Mouse (Mus musculus): ENCODE measurements around the gene Setd7.
"Not testable (repeated sequence)": the region's sequence is repeated elsewhere in the genome, so short reads cannot be mapped to it uniquely, and the experiment has no call there.

Setd7 gene

DNA sequence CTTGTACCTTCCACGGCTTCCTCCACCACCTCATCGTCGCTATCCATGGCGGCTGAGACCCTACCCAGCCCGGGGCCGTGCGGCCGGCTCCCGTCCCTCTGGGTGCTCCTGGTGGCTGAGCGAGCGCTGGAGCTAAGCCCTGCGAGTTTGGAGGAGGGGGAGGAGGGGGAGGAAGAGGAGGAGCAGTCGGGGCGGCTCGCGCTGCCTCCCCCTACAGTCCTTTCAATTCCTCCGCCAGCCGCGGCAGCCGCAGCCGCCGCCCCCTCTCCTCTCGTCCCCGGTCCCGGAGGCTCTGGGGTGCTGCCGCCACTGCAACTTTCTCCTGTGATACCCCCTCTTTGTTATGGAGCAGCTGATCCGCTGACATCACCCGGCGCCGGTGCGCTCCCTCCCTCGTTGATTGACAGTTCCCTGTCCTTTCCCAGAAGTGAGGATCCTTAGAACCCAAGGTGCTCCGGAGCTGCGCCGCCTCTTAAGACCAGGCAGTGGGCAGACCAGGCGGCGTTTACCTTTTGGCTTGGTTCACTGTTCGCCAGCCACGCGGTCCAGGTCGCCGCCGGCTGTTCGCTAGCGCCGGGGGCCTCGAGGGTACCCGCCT, at the start of gene Setd7:
TSS of gene Setd7 (minus strand) at position 369 of the 598 bp plus-strand sequence.
- DNase-seq, result peak; percentile 72

DNA sequence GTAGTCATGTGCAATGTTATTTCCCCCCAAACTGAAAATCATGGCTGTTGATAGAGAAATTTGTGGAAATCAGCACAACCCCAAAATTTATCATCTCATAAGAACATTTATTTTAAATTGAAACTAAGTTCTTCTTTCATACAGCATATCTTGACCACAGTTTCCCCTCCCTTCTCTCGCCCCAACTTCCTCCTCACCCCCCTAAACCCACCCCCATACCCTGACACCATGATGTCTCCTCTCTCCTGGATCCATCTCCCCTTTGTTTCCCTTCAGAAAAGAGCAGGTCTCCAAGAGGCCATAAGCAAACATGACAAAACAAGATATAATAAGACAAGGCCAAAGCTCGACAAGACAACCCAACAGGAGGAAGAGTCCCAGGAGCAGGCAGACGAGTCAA, 43.8 kb upstream of the Setd7 start:
- DNase-seq, result no peak

DNA sequence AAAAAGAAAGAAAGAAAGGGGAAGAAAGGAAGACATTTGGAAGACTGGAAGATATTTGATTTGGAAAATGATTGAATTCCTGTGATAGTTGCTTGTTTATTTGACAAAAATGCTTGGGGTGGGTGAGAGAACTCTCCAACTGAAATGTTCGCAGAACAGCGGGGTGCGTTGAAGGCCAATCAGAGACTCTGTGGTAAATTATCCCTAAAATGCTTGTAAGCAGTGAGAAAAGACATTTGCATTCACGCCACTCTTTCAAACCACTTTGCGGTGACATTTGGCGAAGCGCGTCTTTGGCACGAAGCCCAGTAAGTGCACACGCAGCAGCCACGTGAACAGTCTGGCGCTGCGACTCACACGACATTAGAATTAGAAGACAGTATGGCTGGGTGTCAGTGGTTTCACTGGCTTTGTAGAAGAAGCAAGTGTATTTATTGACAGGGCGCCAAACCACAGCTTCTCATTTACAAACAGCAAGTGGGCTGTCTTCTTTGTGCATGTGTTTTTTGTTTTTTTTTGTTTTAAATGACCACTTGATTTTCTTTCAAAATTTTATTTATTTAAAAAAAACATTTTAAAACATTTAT, 43.1 kb upstream of the Setd7 start:
- peak; percentile 90 for DNase-seq

DNA sequence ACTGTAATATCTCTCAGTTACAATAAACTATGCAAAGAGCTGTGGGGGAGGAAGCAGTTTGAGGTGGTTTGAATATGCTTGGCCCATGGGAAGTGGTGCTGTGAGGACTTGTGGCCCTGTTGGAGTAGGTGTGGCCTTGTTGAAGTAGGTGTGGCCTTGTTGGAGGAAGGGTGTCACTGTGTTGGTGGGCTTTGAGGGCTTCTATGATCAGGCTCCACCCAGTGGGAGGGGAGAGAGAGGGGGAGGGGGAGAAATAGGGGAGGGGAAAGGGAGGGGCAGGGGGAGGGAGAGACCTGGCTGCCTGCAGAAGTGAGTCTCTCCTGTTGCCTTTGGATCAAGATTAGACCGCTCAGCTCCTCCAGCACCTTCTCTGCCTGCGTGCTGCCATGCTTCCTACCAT, 40.8 kb upstream of the Setd7 start:
- no peak for DNase-seq

DNA sequence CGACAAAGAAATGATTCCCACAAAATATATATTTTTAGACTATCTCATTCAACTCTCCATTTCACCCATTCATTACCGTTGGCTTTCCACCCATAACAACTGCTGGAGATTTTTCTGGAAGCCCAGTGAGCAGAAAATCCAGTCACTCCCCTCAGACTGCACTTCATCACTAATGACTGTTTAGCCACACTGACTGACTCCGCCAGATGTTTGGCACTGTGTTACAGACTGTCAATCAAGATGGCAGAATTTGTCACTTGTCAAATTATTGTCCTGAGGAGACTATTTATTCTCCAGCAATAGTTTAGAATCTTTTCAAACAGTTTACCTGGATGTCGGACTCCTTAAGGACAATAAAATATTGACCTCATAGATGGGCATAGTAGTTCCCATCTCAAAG, 40.0 kb upstream of the Setd7 start:
- no peak for DNase-seq

DNA sequence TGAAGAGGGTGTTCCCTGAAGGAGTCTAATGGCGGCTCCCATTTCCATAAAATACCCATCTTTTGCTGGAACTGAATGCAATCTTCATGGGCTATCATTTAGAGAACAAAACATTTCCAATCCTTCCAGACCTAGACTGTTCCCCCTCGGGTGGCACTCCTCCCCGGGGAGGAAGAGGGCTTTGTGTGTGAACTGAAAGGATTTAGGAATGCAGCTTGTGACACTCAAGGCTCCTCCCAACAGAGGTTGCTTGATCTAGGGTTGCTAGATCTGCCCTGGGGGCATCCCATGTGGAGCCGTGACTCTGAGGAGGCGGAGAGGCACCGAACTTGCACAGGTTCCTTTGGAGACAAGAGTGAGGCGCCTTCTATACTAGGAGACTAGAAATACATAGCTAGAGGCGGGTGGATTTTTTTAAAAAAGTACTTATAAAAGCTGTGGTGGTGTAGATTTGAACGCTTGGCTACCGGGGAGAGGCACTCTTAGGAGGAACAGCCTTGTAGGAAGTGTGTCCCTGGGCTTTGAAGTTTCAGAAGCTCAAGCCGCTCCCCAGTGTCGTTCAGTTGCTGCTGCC, 38.5 kb upstream of the Setd7 start:
- DNase-seq, result no peak

DNA sequence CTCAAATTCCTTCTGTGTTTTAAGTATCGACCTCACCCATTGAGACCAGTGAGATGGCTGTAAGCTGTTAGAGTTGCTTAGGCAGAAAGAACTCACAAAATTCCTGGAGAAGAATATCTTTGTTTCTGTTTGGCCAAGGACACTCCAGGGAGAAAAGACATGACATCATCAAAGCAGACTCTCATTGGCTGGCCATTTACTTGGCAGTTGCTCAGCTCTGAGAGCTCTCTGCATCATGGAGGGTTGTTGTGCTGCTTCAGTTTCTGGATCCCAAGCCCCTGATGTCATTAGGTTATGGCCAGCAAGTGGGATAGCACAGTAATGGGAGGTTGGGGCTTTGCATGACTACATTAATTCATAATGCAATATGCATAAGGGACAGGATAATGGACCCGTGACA, 35.9 kb upstream of the Setd7 start:
- DNase-seq, result no peak

DNA sequence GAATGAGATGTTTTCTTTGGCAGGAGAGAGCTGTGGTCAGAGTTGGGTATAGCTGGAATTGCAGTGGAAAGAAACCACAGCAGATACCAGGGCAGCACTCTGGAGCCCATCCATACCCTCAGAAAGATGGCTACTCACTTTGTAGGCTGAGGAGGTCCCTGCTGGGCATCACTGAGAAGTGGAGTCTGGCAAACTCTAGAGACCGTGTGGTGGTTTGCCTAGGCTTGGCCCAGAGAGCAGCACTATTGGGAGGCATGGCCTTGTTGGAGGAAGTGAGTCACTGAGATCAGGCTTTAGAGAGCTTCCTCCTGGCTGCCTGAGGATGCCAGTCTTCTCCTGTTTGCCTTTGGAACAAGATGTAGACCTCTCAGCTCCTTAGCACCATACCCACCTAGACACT, 32.8 kb upstream of the Setd7 start:
- DNase-seq, result no peak

DNA sequence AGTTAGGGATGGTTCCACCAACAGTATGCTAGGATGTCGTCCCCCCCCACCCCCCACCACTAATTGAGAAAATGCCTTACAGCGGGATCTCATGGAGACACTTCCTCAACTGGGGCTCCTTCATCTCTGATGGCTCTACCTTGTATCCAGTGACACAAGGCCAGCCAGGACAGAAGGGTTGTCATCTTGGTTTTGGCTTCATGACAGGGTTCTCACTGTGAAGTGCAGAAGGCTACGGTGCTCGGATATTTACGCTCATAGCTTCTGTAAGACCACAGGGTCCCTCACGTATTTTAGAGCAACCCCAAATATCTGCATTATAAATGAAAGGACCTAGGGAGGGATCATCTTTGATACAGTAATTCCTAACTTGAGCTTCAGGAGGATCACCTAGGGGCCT, 30.9 kb upstream of the Setd7 start:
- no peak for DNase-seq

DNA sequence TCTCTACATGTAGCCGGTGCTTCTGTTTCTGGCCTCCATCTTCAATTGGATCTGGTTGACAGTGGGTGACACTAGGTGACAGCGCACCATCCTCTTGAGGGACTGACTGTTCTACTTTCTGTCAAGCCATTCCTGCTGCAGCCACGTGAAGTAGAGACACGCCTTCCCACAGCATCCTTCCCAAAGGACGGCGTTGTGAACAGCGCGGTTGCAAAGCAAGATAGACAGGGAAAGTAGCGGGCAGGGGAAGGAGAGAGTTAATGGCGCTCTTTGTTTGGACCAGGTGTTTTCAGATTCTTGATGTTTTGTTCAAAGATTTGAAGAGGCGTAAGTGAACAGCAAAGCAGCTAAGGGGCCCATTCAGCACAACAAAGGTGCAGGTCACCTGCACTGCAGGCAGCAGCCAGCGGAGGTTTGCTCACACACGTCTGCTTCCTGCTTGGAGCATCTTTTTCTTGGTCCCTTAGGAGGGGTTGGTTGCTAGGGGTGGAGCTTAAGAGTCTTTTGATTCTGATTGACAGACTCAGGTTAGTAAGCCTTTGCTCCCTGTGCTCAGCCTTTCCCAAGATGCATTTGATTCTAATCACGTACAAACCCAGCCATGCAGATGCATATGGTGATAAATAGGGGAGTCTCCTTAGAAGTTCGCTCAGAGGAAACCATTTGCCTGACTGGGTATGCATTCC, 29.7 kb upstream of the Setd7 start:
- DNase-seq, result peak; percentile 23

DNA sequence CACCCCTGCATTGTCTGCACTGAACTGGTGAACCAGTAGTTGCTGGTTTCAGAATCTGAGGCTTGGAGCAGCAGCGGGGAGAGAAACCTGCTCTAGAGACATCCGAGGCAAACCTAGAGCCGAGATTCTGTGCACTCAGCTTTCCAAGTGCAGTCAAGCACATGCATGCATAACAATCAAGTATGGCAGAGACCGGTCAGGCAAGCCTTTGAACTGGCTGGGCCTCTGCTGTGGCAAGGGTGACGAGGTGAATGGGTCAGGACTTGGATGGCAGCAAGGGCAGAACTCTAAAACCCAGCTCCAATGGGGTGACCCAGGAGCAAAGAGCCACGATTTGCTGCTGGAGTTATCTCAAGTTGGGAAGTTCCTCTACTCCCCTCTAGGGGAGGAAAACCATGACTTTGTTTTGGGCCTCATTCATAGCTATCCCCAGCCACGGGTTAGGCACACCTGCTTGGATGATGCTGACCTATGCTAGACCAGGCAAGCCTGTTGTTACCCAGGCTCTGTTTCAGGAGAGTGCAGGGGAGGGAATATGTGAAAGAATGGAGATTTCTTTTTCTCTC, 27.1 kb upstream of the Setd7 start:
- no peak for DNase-seq

DNA sequence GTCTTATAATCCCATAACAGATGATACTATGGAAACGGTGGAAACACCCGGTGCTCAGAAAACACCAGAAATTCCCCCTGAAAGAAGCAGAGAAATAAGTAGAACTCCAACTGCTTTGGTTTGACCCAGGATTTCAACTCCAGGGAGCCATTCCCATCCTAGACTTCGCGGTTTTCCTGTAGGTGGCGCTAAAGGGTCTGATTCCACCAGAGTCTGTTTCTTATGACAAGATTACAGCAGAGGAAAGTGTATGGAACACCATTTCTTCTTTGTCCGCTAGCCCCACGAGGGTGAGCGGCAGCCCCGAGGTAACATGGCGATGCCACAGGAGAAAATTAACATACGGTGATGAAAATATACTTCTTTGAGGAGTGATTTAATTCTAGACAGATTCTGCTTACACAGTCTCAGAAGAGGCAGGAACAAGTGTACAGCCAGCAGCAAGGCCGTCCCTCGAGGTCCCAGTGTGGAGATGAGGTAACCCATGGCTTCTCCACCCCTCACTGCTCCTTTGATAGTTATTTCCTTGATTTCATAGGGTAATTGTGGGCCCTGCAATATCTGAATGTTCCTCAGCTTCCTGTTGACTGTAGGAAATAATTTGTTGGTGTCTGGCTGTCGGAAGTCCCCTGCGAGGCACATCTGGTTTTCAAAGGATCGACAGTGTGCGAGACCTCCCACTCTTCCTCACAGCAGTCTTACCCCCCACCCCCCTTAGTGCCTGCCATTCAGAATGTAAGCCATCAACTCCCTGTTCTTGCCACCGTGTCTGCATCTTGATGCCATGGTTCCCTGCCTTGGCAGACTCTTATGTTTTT, 23.1 kb upstream of the Setd7 start:
- peak; percentile 90 for DNase-seq

DNA sequence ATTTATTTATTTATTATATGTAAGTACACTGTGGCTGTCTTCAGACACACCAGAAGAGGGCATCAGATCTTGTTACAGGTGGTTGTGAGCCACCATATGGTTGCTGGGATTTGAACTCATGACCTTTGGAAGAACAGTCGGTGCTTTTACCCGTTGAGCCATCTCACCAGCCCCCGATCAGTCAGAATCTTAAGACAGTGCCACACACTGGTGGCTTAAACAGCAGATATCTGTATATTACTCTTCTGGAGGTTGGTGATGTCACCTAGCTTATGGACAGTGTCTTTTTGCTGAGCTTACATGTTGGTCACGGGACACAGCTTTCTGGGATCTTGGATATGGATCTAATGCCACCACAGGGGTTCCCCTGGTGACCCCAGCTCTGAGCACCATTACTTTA, 18.6 kb upstream of the Setd7 start:
- not testable (repeated sequence) for DNase-seq

DNA sequence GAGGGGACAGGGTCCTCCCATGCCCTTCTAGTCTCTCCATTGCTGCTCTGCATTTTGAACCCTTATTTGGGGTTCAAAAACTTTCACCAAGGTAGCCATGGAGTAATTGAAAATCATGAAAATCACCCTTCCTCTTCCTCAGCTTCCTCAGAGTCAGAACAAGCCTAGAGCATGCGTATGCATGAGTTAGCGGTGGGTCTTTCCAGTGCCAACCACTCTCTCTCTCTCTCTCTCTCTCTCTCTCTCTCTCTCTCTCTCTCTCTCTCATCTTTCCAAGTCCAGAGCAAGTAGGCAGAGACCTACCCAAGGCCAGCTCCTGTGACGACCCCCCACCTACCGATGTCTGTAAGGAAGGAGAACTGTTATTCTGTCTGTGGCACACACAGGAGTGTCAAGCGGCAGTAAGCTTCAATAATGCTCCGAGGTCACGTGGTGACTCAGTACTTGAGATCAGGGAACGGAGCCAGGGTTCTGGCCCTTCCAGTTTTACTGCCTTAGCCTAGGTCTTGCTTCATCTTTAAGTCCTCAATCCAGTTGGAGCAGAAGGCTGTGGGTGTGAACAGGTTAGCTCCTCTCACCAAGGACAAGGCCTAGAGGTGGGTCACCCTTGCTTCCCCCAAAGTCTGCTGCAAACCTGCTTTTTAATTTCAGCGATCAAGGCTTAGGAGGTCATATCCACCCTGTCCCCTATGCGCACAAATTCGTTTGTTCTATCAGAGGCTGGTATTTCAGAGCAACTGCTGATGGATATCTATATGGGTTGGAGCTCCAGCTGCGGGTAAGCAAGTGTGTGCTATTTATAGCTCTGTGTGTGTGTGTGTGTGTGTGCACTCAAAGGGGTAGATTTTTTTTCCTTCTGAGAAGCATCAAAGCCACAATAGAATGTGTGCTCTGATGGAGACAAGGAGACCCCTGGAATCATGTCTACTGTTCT, 17.4 kb upstream of the Setd7 start:
- no peak for DNase-seq

DNA sequence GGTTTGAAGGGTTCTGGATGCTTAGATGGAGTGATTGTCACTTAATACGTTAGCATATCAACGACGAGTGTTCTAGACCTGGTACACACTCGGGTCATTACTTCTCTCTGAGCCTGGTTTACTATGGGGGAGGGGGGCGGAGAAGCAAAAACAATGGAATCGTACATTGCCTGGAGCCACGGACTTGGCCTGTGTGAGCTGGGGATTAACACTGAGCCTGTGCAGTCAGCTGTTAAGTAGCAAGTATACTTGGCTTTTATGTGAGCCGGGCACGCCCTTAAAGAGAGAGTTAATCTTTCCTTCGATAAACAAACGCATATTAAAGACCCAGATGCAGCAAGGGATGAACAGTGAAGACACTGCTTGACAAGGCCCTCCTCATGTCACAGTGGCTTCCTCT, 16.7 kb upstream of the Setd7 start:
- no peak for DNase-seq

DNA sequence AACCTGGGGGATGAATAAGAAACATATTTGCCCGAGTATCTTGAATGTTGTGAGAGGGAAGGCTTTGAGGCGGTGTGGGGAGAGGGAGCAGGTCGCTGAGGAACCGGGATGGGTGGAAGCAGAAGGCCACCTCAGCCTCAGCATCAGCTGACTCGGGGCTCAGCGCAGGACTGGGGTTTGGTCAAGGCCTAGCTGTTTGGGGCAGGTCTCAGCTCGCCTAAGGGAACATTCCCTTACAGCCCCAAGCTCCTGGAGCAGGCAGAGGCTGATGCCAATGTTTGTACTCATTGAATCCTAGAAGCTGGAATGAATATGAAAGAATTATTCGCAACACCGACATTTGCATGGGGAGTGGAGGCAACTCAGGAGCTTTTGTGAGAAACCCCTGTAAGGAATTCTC, 13.2 kb upstream of the Setd7 start:
- no peak for DNase-seq

DNA sequence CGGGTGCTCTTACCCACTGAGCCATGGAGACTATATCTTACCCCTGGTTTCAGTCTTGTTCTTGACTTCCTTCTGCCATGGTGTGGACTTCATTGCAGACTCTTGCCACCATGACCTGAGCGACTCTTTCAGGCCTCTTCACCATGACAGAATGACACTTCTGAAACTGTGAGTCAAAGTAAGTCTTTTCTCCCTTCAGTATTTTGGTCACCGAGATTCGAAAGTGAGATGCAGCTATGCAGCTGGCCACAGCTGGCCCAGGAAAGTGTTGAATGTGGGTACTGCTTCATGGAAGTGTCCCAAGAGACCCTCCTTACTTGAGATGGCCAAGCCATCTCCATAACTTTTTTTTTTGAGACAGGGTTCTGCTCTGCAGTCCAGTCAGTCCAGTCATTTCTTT, 9.5 kb upstream of the Setd7 start:
- DNase-seq, result no peak

DNA sequence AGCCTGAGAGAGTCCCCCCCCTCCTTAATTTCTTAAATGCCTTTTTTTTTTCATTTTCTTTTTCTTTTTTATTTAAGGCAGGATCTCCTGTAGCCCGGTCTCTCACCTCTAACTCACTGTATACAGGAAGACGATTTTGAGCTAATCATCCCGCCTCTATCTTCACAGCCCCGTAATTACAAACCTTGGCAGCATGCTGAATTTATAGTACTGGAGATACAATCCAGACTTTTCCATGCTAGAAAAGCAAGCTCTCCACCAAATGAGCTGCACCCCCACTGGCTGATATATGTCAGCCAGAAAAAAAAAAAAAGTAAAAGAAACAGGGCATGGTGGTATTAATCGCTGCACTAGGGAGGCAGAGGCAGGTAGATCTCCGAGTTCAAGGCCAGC, 1.3 kb upstream of the Setd7 start:
- DNase-seq, result no peak

DNA sequence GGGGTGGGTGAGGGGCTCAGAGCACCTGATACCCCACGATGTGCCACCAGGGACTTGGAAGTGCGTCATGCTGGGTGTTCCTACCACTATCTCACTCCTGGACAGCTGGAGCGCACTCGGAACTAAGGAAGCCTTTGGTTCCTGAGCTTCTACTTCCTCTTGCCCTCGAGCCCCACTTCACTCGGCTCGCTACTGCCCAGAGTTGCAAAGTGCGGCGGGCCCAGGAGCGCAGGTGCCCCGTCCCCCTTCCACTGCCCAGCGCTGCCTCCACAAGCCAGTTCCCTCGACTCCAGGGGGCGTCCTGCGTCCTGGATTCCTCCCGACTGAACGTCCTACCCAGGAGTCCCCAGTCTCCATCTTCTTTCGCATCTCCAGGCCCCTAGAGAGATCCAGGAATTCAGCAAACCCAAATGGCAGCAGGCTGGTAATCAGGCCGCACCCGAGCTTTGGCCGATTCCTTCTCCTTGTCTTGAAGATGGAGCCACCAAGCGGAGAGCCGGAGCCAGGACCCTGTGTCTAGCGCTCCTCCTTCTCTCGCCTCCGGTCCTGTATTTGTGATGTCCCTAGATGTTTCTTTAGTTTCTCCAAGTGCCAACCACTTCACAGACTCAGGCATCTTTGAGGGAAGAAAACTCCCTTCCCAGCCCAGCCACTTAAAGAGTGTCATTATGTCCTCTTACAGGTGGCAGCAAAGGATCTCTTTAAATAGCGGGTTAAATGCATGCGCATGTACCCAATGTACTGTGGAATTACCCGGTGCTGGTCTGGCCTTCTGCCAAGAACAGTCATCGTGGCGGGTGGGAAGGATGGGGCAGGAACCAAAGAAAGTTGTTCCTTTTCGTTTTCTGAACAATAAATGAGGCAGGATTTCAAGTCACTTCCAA, 672 bp upstream of the Setd7 start:
- peak; percentile 60 for DNase-seq

DNA sequence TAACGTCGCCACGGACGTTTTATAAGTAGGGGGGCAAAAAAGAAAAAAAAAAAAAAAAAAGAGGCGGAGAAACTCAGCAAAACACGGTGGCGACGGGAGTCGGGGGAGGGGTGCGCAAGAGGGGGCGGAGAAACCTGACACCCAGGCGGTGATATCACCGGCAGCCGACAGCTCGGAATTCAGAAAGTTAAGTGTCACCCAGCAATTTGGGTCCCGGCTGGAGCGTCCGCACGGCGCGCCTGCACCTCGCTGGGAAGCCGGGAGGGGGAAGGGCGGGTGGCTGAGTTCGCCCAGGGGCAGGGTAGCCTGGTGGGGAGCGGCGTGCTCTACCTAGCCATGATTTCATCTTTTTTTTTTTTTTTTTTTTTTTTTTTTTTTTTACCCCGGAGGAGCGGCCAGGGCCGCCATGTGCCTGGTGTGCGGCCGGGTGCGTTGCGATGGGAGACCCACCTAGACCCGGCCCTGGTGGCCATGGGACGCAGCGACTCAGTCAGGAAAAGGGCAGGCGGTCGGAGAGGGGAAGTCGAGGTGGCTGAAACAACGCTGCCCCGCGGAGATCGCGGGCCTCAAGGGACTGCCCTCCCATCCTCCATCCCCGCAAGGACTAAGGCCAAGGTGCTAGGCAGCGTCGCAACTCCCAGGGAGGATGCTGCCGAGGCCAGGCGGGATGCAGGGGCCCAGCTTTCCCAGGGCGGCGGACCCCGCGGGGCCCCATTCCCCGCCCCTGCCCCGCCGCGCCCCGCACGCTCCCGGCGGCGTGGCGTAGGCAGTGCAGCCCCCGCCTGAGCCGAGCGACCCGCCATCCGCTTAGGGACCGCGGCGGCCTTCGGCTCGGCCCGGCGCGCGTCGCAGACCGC, 857 bp downstream of the Setd7 start:
- DNase-seq, result peak; percentile 74

Measured in right cerebral cortex, postnatal 4 days (tissue).